18 mouse cellular contexts compared by ENCODE assay signal in genomic region chr2:102701382-102701781, GRCm38 (mm10).
"Had no signal": no experiment of that assay in that cellular context is flagged by ENCODE, and none has a peak within 500 bp of the region (broad histone marks: within the 10 kb centered on the region; RNA-seq: fewer than 3 reads in every experiment).

No protein-coding gene starts in this region.

- ATAC-seq: liver, embryonic 12.5 days had no signal

- H3K4me3 ChIP-seq: limb, embryonic 10.5 days; limb, embryonic 13.5 days; liver, embryonic 12.5 days; liver, embryonic 15.5 days; lung, embryonic 15.5 days; megakaryocyte, embryonic 14.5 days had no signal

- H3K27ac ChIP-seq: limb, embryonic 10.5 days; limb, embryonic 13.5 days; liver, embryonic 12.5 days; liver, embryonic 15.5 days; lung, embryonic 15.5 days had no signal

- H3K27me3 ChIP-seq: lung, embryonic 15.5 days had no signal

- H3K36me3 ChIP-seq: limb, embryonic 10.5 days; limb, embryonic 13.5 days; liver, embryonic 12.5 days; liver, embryonic 15.5 days; lung, embryonic 15.5 days had no signal

- DNase-seq: kidney, adult 9 months; kidney, postnatal 14 days; kidney, postnatal 4 days; layer of hippocampus, adult 9-11 months; liver; lung, adult 18-20 months; lung, postnatal 10 days; lung, postnatal 36 days; midbrain, embryonic 14.5 days; thymus, adult 18-20 months; thymus, postnatal 14 days; thymus, postnatal 4 days had no signal
